Mouse (Mus musculus): ENCODE results near the gene Sertad3. TPM values are rescaled to one million over a fixed set of nuclear protein-coding genes. Genes with fewer than 3 reads are reported as not detected.
"Not testable (repeated sequence)": the region's sequence is repeated elsewhere in the genome, so short reads cannot be mapped to it uniquely, and the experiment has no call there.

Sertad3 gene
- polyA plus RNA-seq, 1 experiment from 2014 or later: 23.0 TPM

- no peak for ATAC-seq (replicated peaks; ENCODE audit: low FRiP score)
- 81% methylated on average over 7 of the region's 7 CpGs for WGBS
Observed at GRCm38 (mm10) chr7:27491856-27492255, 18.3 kb downstream of the Sertad3 start.

GRCm38 (mm10) chr7:27493022-27493421, 19.5 kb downstream of the Sertad3 start:
- H3K4me1 ChIP-seq (replicated peaks; ENCODE audit: control insufficient read depth, insufficient read depth, low read length): peaks cover 7% of the 10 kb centered on the region; the same call in 1 of the 2 replicates
- ATAC-seq (replicated peaks; ENCODE audit: low FRiP score) (no peak), DNase-seq (ENCODE audit: low spot score) (no peak)
- no peak overlapping the region for H3K4me2 ChIP-seq (ENCODE audit: low read depth, low read length, severe bottlenecking)
- no peaks in the 10 kb centered on the region for H3K9me3 ChIP-seq (ENCODE audit: control insufficient read depth, low read length)
- 81% methylated on average over 3 of the region's 3 CpGs for WGBS
- H3K27ac ChIP-seq (ENCODE audit: low read depth, low read length): no peak overlapping the region
- H3K36me3 ChIP-seq (ENCODE audit: control insufficient read depth, insufficient read depth, low read length): no peaks in the 10 kb centered on the region
- H3K27me3 ChIP-seq (ENCODE audit: control insufficient read depth, insufficient read depth, low read length): no peaks in the 10 kb centered on the region
- no peak overlapping the region for H3K4me3 ChIP-seq (ENCODE audit: low read depth, low read length)
- no peak overlapping the region for H3K9ac ChIP-seq (ENCODE audit: low read length)

More at GRCm38 (mm10) chr7:27491856-27492255, 18.3 kb downstream of the Sertad3 start:
- Histone ChIP-seq H3K4me1 (replicated peaks; ENCODE audit: control insufficient read depth, insufficient read depth, low read length) (peaks cover 11% of the 10 kb centered on the region; the same call in 1 of the 2 replicates), H3K4me2 (ENCODE audit: low read depth, low read length, severe bottlenecking) (no peak overlapping the region), H3K9me3 (ENCODE audit: control insufficient read depth, low read length) (no peaks in the 10 kb centered on the region), H3K9ac (ENCODE audit: low read length) (no peak overlapping the region), H3K4me3 (ENCODE audit: low read depth, low read length) (no peak overlapping the region), H3K27me3 (ENCODE audit: control insufficient read depth, insufficient read depth, low read length) (no peaks in the 10 kb centered on the region), H3K27ac (ENCODE audit: low read depth, low read length) (no peak overlapping the region), H3K36me3 (ENCODE audit: control insufficient read depth, insufficient read depth, low read length) (no peaks in the 10 kb centered on the region)
- no peak for DNase-seq (ENCODE audit: low spot score)

- H3K4me3 ChIP-seq (ENCODE audit: low read depth, low read length): no peak overlapping the region
- 91% methylated on average over 5 of the region's 5 CpGs for WGBS
- ATAC-seq (replicated peaks; ENCODE audit: low FRiP score): no peak
- H3K9ac ChIP-seq (ENCODE audit: low read length): no peak overlapping the region
- 0 out of 2 replicates have a peak, but pooled peaks cover 4% of the 10 kb centered on the region for H3K4me1 ChIP-seq (replicated peaks; ENCODE audit: control insufficient read depth, insufficient read depth, low read length)
- no peaks in the 10 kb centered on the region for H3K9me3 ChIP-seq (ENCODE audit: control insufficient read depth, low read length)
- no peak overlapping the region for H3K27ac ChIP-seq (ENCODE audit: low read depth, low read length)
- no peaks in the 10 kb centered on the region for H3K36me3 ChIP-seq (ENCODE audit: control insufficient read depth, insufficient read depth, low read length)
- no peaks in the 10 kb centered on the region for H3K27me3 ChIP-seq (ENCODE audit: control insufficient read depth, insufficient read depth, low read length)
- DNase-seq (ENCODE audit: low spot score): no peak
- H3K4me2 ChIP-seq (ENCODE audit: low read depth, low read length, severe bottlenecking): no peak overlapping the region
Observed at GRCm38 (mm10) chr7:27493450-27493849, 19.9 kb downstream of the Sertad3 start.

- not testable (repeated sequence) for DNase-seq (ENCODE audit: low spot score); H3K9me3 ChIP-seq (ENCODE audit: control insufficient read depth, low read length); H3K36me3 ChIP-seq (ENCODE audit: control insufficient read depth, insufficient read depth, low read length); H3K9ac ChIP-seq (ENCODE audit: low read length); H3K4me2 ChIP-seq (ENCODE audit: low read depth, low read length, severe bottlenecking); H3K27me3 ChIP-seq (ENCODE audit: control insufficient read depth, insufficient read depth, low read length); H3K27ac ChIP-seq (ENCODE audit: low read depth, low read length); ATAC-seq (replicated peaks; ENCODE audit: low FRiP score); H3K4me3 ChIP-seq (ENCODE audit: low read depth, low read length); H3K4me1 ChIP-seq (replicated peaks; ENCODE audit: control insufficient read depth, insufficient read depth, low read length)
- WGBS: 92% methylated on average over 8 of the region's 9 CpGs
Observed at GRCm38 (mm10) chr7:27494659-27495367, 21.2 kb downstream of the Sertad3 start.

- H3K9me3 ChIP-seq (ENCODE audit: control insufficient read depth, low read length): no peaks in the 10 kb centered on the region
- no peak for ATAC-seq (replicated peaks; ENCODE audit: low FRiP score)
- H3K4me1 ChIP-seq (replicated peaks; ENCODE audit: control insufficient read depth, insufficient read depth, low read length): no peaks in the 10 kb centered on the region
- H3K36me3 ChIP-seq (ENCODE audit: control insufficient read depth, insufficient read depth, low read length): no peaks in the 10 kb centered on the region
- WGBS: 53% methylated on average over 3 of the region's 3 CpGs
- no peak within 1 kb of the TSS for H3K4me3 ChIP-seq (ENCODE audit: low read depth, low read length)
- no peaks in the 10 kb centered on the region for H3K27me3 ChIP-seq (ENCODE audit: control insufficient read depth, insufficient read depth, low read length)
- H3K9ac ChIP-seq (ENCODE audit: low read length): no peak within 1 kb of the TSS
- no peak within 1 kb of the TSS for H3K4me2 ChIP-seq (ENCODE audit: low read depth, low read length, severe bottlenecking)
- DNase-seq (ENCODE audit: low spot score): no peak
- no peak within 1 kb of the TSS for H3K27ac ChIP-seq (ENCODE audit: low read depth, low read length)
Observed at GRCm38 (mm10) chr7:27499036-27499435, 25.5 kb downstream of the Sertad3 start, which contains the start of gene Prx. Gene Prx (plus strand): TSS chr7:27499324.

- no peaks in the 10 kb centered on the region for H3K36me3 ChIP-seq (ENCODE audit: control insufficient read depth, insufficient read depth, low read length)
- no peaks in the 10 kb centered on the region for H3K4me1 ChIP-seq (replicated peaks; ENCODE audit: control insufficient read depth, insufficient read depth, low read length)
- H3K9me3 ChIP-seq (ENCODE audit: control insufficient read depth, low read length): no peaks in the 10 kb centered on the region
- ATAC-seq (replicated peaks; ENCODE audit: low FRiP score): no peak
- H3K9ac ChIP-seq (ENCODE audit: low read length): no peak overlapping the region
- no peak overlapping the region for H3K27ac ChIP-seq (ENCODE audit: low read depth, low read length)
- H3K4me3 ChIP-seq (ENCODE audit: low read depth, low read length): no peak overlapping the region
- no peaks in the 10 kb centered on the region for H3K27me3 ChIP-seq (ENCODE audit: control insufficient read depth, insufficient read depth, low read length)
- DNase-seq (ENCODE audit: low spot score): no peak
- 74% methylated on average over 4 of the region's 4 CpGs for WGBS
- H3K4me2 ChIP-seq (ENCODE audit: low read depth, low read length, severe bottlenecking): no peak overlapping the region
Observed at GRCm38 (mm10) chr7:27501620-27502019, 28.1 kb downstream of the Sertad3 start.

- Histone ChIP-seq H3K27me3 (ENCODE audit: control insufficient read depth, insufficient read depth, low read length) (no peaks in the 10 kb centered on the region), H3K4me1 (replicated peaks; ENCODE audit: control insufficient read depth, insufficient read depth, low read length) (no peaks in the 10 kb centered on the region; the same call in 1 of the 2 replicates), H3K4me3 (ENCODE audit: low read depth, low read length) (peak overlapping the region; percentile 40; the same call in 1 of the 2 replicates), H3K4me2 (ENCODE audit: low read depth, low read length, severe bottlenecking) (peak overlapping the region; percentile 55; the same call in 1 of the 2 replicates), H3K9me3 (ENCODE audit: control insufficient read depth, low read length) (no peaks in the 10 kb centered on the region), H3K36me3 (ENCODE audit: control insufficient read depth, insufficient read depth, low read length) (no peaks in the 10 kb centered on the region), H3K27ac (ENCODE audit: low read depth, low read length) (no peak overlapping the region), H3K9ac (ENCODE audit: low read length) (no peak overlapping the region)
- ATAC-seq (replicated peaks; ENCODE audit: low FRiP score) (no peak), DNase-seq (ENCODE audit: low spot score) (no peak)
- WGBS: 55% methylated on average over 9 of the region's 9 CpGs
Observed at GRCm38 (mm10) chr7:27506765-27507370, 33.3 kb downstream of the Sertad3 start.

GRCm38 (mm10) chr7:27507711-27508647, 34.4 kb downstream of the Sertad3 start:
- peak; percentile 92 for ATAC-seq (replicated peaks; ENCODE audit: low FRiP score)
- under 1% methylated on average over 50 of the region's 54 CpGs for WGBS
- Histone ChIP-seq H3K9me3 (ENCODE audit: control insufficient read depth, low read length) (no peaks in the 10 kb centered on the region), H3K4me3 (ENCODE audit: low read depth, low read length) (peak overlapping the region; percentile 40), H3K27me3 (ENCODE audit: control insufficient read depth, insufficient read depth, low read length) (no peaks in the 10 kb centered on the region), H3K9ac (ENCODE audit: low read length) (peak overlapping the region; percentile 60), H3K36me3 (ENCODE audit: control insufficient read depth, insufficient read depth, low read length) (no peaks in the 10 kb centered on the region), H3K4me2 (ENCODE audit: low read depth, low read length, severe bottlenecking) (peak overlapping the region; percentile 55), H3K4me1 (replicated peaks; ENCODE audit: control insufficient read depth, insufficient read depth, low read length) (no peaks in the 10 kb centered on the region; the same call in 1 of the 2 replicates), H3K27ac (ENCODE audit: low read depth, low read length) (peak overlapping the region; percentile 89)
- peak; percentile 100 for DNase-seq (ENCODE audit: low spot score)
